Mouse (Mus musculus): ENCODE data around the gene Gm1553. TPM values are rescaled to one million over a fixed set of nuclear protein-coding genes. Genes with fewer than 3 reads are reported as not detected.

Gene Gm1553
- not detected for polyA plus RNA-seq (2017; shearing (Covaris generic))

GRCm38 (mm10) chr10:82492518-82492917 is at the start of gene Gm1553:
Gene Gm1553 (minus strand): TSS chr10:82492618.
- no peak for ATAC-seq

Other genes with a start within 250 kb of the Gm1553 start
- gene 4932415D10Rik, start 176.0 kb downstream of the Gm1553 start, polyA plus RNA-seq (2017; shearing (Covaris generic)) = not detected
- gene Gm4924, start 138.4 kb downstream of the Gm1553 start, polyA plus RNA-seq (2017; shearing (Covaris generic)) = 10 to 100 TPM in 2 of 3 experiments, 1 to 10 TPM in 1; 7.5 to 14.8 (median 12.7) TPM
- gene 1190007I07Rik, start 130.6 kb upstream of the Gm1553 start, polyA plus RNA-seq (2017; shearing (Covaris generic)) = 10 to 100 TPM; 17.8 to 25.4 (median 23.0) TPM
- gene Tdg, start 137.2 kb upstream of the Gm1553 start, polyA plus RNA-seq (2017; shearing (Covaris generic)) = 10 to 100 TPM; 16.5 to 46.4 (median 17.9) TPM
- under 1 TPM in 2 of 3 experiments, not detected in 1; 0.48 to 0.71 TPM for gene Glt8d2, start 198.0 kb upstream of the Gm1553 start, polyA plus RNA-seq (2017; shearing (Covaris generic))
- 10 to 100 TPM; 27.9 to 33.4 (median 28.7) TPM for gene Hcfc2, start 203.5 kb upstream of the Gm1553 start, polyA plus RNA-seq (2017; shearing (Covaris generic))

Data from inflammation-experienced regulatory T-cells, adult 6 months (primary cell).